Mouse (Mus musculus) hindbrain, embryonic 16.5 days (tissue): Measurements from ENCODE around the gene Cyp39a1. TPM values are rescaled to one million over a fixed set of nuclear protein-coding genes. Genes with fewer than 3 reads are reported as not detected.

Experiments used
- ATAC-seq: fragments of 200-750 bp; cut with Nextera tagmentation; 2 replicates; pipeline ENCODE4 v1.8.0; 2017; ENCODE audit warnings: moderate TSS enrichment, moderate library complexity
- H3K27ac ChIP-seq: fragments of 300-500 bp; sonication (generic); 2 replicates; pipeline ENCODE4 v1.5.1; 2014; ENCODE audit warnings: low read depth, mild to moderate bottlenecking, control low read depth, low read length, moderate library complexity
- H3K27me3 ChIP-seq: fragments of 300-500 bp; sonication (generic); replicated peaks from 2 replicates; pipeline ENCODE4 v1.6.1; 2014; ENCODE audit warnings: low read length; ENCODE audit not compliant: control insufficient read depth, insufficient read depth
- H3K36me3 ChIP-seq: fragments of 300-500 bp; sonication (generic); 2 replicates; pipeline ENCODE4 v1.6.1; 2014; ENCODE audit warnings: mild to moderate bottlenecking, low read length, moderate library complexity, mixed read lengths; ENCODE audit not compliant: control insufficient read depth, insufficient read depth
- H3K4me1 ChIP-seq: fragments of 300-500 bp; sonication (generic); 2 replicates; pipeline ENCODE4 v1.6.1; 2014; ENCODE audit warnings: low read depth, low read length; ENCODE audit not compliant: control insufficient read depth, insufficient read depth
- H3K4me2 ChIP-seq: fragments of 300-500 bp; sonication (generic); 2 replicates; pipeline ENCODE4 v1.6.1; 2014; ENCODE audit warnings: mild to moderate bottlenecking, low read length, control low read depth, moderate library complexity
- H3K4me3 ChIP-seq: fragments of 300-500 bp; sonication (generic); 2 replicates; pipeline ENCODE4 v1.5.1; 2014; ENCODE audit warnings: mild to moderate bottlenecking, low read length, control low read depth, moderate library complexity
- H3K9ac ChIP-seq: fragments of 300-500 bp; sonication (generic); 2 replicates; pipeline ENCODE4 v1.6.1; 2014; ENCODE audit warnings: low read depth, mild to moderate bottlenecking, control low read depth, low read length, moderate library complexity
- H3K9me3 ChIP-seq: fragments of 300-500 bp; sonication (generic); 2 replicates; pipeline ENCODE4 v1.6.1; 2014; ENCODE audit warnings: mild to moderate bottlenecking, low read length, moderate library complexity; ENCODE audit not compliant: control insufficient read depth
- WGBS: fragments of 180-500 bp; shearing (Covaris S2); extraction: QIAGEN DNeasy Blood & Tissue Kit; methylation state at CpG from one replicate; pipeline ENCODE4 v1.1.7; 2014; 5-methylcytosine and 5-hydroxymethylcytosine counted together
- polyA plus RNA-seq: library from polyadenylated mRNA; unstranded; fragments of >200 nt; fragmentation: Nextera tagmentation; extraction: Ambion mirVana; gene quantifications from 2 replicates; pipeline ENCODE4 v1.2.1, GENCODE M21; 2015

Cyp39a1 gene
- polyA plus RNA-seq, 1 experiment from 2014 or later, result 15.1 TPM

DNA sequence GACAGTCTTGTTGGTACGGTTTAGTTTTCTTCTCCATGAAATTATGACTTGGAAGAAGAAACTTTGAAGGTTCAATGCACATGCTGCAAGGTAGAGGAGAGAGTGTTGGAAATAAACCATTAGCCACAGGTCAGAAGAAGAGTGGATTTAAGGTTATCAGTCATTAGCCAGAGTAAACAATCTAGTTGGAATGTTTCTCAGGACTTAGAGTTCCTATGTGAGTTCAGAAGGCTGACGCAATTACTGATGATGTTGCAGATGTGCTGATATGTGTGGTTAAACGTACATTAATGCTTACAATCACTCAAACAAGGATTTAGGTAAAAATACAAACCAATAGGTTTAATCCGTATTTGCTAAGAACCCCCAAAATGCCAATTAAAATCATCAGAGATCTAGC is 4.7 kb downstream of the Cyp39a1 start:
- peaks cover 5% of the 10 kb centered on the region; the same call in 1 of the 2 replicates for H3K4me1 ChIP-seq
- H3K27me3 ChIP-seq, result no peaks in the 10 kb centered on the region
- no peak for ATAC-seq
- no peak overlapping the region for H3K4me2 ChIP-seq
- WGBS, result 94% methylated on average over 4 of the region's 4 CpGs
- no peaks in the 10 kb centered on the region for H3K9me3 ChIP-seq
- H3K9ac ChIP-seq, result no peak overlapping the region
- H3K27ac ChIP-seq, result no peak overlapping the region
- H3K4me3 ChIP-seq, result no peak overlapping the region
- H3K36me3 ChIP-seq, result no peaks in the 10 kb centered on the region

DNA sequence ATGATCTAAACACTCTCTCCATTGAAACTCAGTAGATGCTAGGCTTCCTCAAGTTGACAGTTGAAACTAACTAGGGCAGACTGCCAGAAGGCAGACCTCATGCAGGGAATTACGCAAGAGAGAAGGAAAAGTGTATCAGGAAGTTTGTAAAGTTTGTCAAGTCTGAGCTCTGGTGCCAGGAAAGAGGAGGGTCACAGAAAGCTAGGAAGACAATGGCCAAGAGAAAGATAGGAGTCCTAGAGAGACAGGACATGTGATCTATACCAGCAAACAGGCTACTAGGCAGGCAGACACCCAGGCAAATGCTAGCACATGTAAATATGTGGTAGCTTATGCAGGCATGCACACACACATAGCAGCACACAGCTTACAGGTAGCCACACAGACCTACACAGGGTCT is 8.0 kb downstream of the Cyp39a1 start:
- no peaks in the 10 kb centered on the region for H3K36me3 ChIP-seq
- no peak overlapping the region for H3K4me2 ChIP-seq
- ATAC-seq, result no peak
- H3K9me3 ChIP-seq, result no peaks in the 10 kb centered on the region
- no peak overlapping the region for H3K9ac ChIP-seq
- H3K4me1 ChIP-seq, result no peaks in the 10 kb centered on the region
- WGBS, result 53% methylated on average over 1 of the region's 1 CpGs
- no peaks in the 10 kb centered on the region for H3K27me3 ChIP-seq
- no peak overlapping the region for H3K27ac ChIP-seq
- H3K4me3 ChIP-seq, result no peak overlapping the region

DNA sequence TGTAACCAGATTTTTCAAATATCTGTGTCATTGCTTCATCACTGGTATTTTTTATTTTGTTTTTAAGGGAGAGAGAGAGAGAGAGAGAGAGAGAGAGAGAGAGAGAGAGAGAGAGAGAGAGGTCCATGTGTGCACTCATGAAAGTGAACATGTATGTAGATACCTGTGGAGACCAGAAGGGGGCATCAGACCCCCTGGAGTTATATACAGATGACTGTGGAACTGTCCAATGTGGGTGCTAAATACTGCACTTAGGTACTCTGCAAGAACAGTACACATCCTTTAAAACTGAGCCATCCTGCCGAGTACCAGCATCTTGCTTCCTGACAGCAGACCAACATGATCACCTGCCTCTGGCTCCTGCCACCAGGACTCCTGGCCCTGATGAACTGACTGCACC is 9.0 kb downstream of the Cyp39a1 start:
- Histone ChIP-seq H3K4me1 (no peaks in the 10 kb centered on the region), H3K27ac (no peak overlapping the region), H3K27me3 (no peaks in the 10 kb centered on the region), H3K36me3 (no peaks in the 10 kb centered on the region), H3K4me3 (no peak overlapping the region), H3K4me2 (no peak overlapping the region), H3K9me3 (no peaks in the 10 kb centered on the region), H3K9ac (no peak overlapping the region)
- WGBS, result 89% methylated on average over 1 of the region's 1 CpGs
- ATAC-seq, result no peak

DNA sequence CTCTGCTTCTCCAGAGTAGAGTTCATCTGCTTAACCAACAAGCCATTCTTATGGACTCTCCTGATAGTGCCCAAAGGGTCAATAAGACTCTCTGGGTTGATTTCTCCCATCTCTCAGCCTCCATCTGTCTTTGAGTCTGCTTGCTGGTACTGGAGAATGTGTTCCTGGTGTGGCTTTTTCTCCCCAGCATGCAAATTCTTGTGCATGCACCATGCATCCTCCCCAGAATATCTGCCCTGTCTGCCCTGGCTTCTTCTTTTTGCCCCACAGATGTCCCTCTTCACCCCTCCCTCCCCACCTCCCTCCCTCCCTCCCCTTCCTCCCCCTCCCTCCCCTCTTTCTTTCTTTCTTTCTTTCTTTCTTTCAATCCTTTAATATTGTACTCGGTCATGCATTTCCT is 10.1 kb downstream of the Cyp39a1 start:
- no peaks in the 10 kb centered on the region for H3K9me3 ChIP-seq
- no peak overlapping the region for H3K4me2 ChIP-seq
- H3K9ac ChIP-seq, result no peak overlapping the region
- no peaks in the 10 kb centered on the region for H3K4me1 ChIP-seq
- no peak for ATAC-seq
- 27% methylated on average over 1 of the region's 1 CpGs for WGBS
- no peaks in the 10 kb centered on the region for H3K27me3 ChIP-seq
- H3K36me3 ChIP-seq, result no peaks in the 10 kb centered on the region
- no peak overlapping the region for H3K4me3 ChIP-seq
- H3K27ac ChIP-seq, result no peak overlapping the region

DNA sequence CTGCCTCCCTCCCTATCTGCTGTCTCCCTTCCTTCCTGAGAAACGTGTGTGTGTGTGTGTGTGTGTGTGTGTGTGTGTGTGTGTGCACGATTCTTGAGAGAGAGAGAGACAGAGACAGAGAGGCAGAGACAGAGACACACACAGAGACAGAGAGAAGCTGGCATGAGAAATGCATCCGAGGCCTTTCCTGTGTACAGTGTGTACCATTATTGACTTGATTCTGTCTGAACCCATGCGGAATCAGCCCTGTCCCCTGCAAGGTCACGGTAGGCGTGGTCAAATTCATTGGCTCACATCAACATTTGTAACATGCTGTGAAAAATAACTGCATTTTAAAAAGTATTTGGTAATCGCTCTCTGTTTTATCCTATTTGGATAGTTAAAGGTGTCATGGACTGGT is 16.9 kb downstream of the Cyp39a1 start:
- Histone ChIP-seq H3K4me1 (no peaks in the 10 kb centered on the region), H3K4me2 (no peak overlapping the region), H3K4me3 (no peak overlapping the region), H3K36me3 (no peaks in the 10 kb centered on the region), H3K9ac (no peak overlapping the region), H3K9me3 (no peaks in the 10 kb centered on the region), H3K27ac (no peak overlapping the region), H3K27me3 (no peaks in the 10 kb centered on the region)
- no peak for ATAC-seq
- 89% methylated on average over 7 of the region's 7 CpGs for WGBS

DNA sequence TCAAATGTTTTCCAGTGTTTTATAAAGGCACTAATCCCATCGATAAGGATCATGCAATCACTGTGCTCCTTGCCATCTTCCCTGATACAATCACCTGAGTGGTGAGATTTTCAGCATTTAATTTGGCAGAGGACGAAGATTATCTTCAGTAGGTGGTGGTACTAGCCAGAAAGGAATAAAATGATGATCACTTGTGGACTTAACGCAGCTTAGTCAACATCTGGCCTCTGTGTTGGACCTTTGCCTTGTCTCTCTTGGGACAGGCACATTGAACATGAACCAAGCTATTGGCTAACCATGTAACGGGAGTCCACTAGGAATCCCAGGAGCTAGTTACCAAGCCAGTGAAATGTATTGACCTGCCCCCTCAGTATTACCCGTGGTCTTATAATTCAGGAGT is 17.4 kb downstream of the Cyp39a1 start:
- ATAC-seq, result no peak
- H3K36me3 ChIP-seq, result no peaks in the 10 kb centered on the region

DNA sequence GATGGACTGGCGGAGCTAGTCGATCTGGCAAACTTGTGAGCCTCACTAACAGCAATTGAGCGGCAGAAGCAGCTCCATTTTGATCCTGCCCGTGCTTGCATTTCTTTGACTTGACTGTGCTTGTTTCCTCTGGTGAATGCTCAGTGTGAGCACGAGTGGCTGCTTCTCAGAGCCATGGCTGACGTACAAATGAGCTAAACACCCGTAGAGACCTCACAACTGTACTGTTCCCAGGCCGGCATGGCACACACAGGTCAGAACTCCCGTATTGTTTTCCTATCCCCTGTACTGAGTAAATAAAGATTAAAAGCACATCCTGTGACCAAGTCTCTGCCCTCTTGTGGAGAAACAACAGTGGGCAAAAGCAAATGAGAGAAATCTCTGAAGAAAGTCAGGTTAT is 22.4 kb downstream of the Cyp39a1 start:
- H3K4me2 ChIP-seq, result no peak overlapping the region
- H3K27ac ChIP-seq, result no peak overlapping the region
- no peak for ATAC-seq
- 84% methylated on average over 9 of the region's 9 CpGs for WGBS
- H3K36me3 ChIP-seq, result no peaks in the 10 kb centered on the region
- no peak overlapping the region for H3K4me3 ChIP-seq
- H3K9me3 ChIP-seq, result no peaks in the 10 kb centered on the region
- H3K27me3 ChIP-seq, result no peaks in the 10 kb centered on the region
- no peaks in the 10 kb centered on the region for H3K4me1 ChIP-seq
- H3K9ac ChIP-seq, result no peak overlapping the region

More for the DNA sequence above, 17.4 kb downstream of the Cyp39a1 start:
- Histone ChIP-seq H3K27ac (no peak overlapping the region), H3K9ac (no peak overlapping the region), H3K4me1 (no peaks in the 10 kb centered on the region), H3K27me3 (no peaks in the 10 kb centered on the region), H3K4me2 (no peak overlapping the region), H3K9me3 (no peaks in the 10 kb centered on the region), H3K4me3 (no peak overlapping the region)
- WGBS, result 92% methylated on average over 5 of the region's 5 CpGs

DNA sequence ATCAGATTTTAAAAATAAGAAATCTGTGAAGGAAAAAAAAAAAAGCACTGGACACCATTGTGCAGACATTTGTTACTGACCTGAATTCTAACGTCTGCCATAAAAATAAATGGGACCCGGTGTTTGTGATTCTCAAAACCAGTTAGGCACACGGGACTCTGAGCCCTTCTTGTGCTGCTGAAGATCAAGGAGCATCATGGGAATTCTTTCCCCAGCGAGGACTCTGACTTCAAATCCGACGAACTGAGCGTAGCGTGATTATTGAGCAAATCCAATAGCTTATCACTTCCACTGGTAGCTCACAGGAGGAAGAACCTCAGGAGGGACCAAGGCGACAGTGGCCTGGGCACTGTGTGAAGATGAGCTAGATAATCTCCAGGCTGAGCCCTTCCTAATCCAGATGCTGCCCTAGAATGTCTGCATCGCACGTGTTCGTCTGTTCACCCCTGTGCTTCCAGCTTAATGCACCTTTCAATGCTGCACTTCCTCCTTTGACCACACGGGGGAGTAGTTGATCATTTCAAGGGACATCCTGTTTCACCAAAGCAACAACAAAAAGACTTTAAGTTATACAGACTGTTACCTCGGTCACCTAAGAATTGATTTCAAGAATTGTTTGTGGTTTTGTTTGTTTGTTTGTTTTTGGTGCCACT is 31.9 kb downstream of the Cyp39a1 start:
- Histone ChIP-seq H3K4me1 (no peaks in the 10 kb centered on the region), H3K27ac (no peak overlapping the region), H3K36me3 (no peaks in the 10 kb centered on the region), H3K9me3 (no peaks in the 10 kb centered on the region; the same call in 1 of the 2 replicates), H3K9ac (peak overlapping the region; percentile 60), H3K4me3 (peak overlapping the region; percentile 25; the same call in 1 of the 2 replicates), H3K4me2 (peak overlapping the region; percentile 54), H3K27me3 (no peaks in the 10 kb centered on the region)
- peak; percentile 84 for ATAC-seq
- 43% methylated on average over 14 of the region's 14 CpGs for WGBS

DNA sequence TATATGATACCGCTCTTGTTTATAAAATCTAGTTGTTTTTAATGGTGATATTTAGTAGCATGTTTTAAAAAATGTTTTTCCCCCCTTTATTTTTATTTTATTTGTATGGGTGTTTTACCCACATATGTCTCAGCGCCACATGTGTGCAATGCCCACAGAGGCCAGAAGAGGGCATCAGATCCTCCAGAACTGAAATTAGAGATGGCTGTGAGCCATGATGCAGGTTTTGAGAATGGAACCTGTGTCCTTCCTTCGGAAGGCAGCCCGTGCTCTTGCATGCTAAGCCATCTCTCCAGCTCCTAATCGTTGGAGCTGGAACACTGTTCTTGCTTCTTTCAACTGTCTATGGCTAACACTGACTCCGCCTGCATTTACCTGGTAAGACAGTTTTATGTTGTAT is 33.8 kb downstream of the Cyp39a1 start:
- H3K27me3 ChIP-seq, result no peaks in the 10 kb centered on the region
- WGBS, result 68% methylated on average over 6 of the region's 6 CpGs
- ATAC-seq, result peak; percentile 34; the same call in 1 of the 2 replicates

More for the DNA sequence above, 33.8 kb downstream of the Cyp39a1 start:
- Histone ChIP-seq H3K36me3 (no peaks in the 10 kb centered on the region), H3K4me3 (no peak overlapping the region), H3K4me2 (no peak overlapping the region), H3K9me3 (no peaks in the 10 kb centered on the region; the same call in 1 of the 2 replicates), H3K9ac (no peak overlapping the region), H3K27ac (no peak overlapping the region), H3K4me1 (no peaks in the 10 kb centered on the region)
